In the genomic region with DNA sequence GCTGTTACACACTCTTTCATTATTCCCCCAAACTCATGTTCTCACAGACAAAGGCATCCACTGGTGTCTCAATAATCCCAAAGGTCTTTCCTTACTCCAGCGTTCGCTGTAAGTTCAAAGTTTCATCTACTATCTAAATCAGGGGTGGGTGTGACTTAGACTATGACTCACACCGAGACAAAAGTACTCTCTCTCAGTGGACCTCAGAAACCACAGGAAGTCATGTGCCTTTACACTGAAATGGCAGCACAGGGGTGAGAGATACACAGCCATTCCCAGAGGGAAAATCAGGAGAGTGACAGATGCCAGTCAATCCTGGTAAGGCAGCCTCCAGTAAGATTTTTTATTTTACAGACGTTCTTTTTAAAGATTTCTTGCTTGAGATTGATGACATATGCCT, we compare ENCODE assay signal across 34 mouse cellular contexts. TPM values are rescaled to one million over a fixed set of nuclear protein-coding genes. Genes with fewer than 3 reads are reported as not detected.
DNase-seq lines count a peak whose midpoint lies in the region; ATAC-seq and TF ChIP-seq lines count a peak whose summit lies in the region.
"Had no signal": no experiment of that assay in that cellular context is flagged by ENCODE, and none has a peak within 500 bp of the region (broad histone marks: within the 10 kb centered on the region; RNA-seq: fewer than 3 reads in every experiment).

No protein-coding gene starts in this region.

- no peak for TF ChIP-seq CTCF in C2C12 (IDR thresholded peaks at IDR 0.05; ENCODE audit: control insufficient read depth, insufficient read depth, insufficient read length)
- no peak for TF ChIP-seq CTCF in MEL (IDR thresholded peaks at IDR 0.05 in 2 of 3, conservative IDR thresholded peaks at IDR 0.05 in 1 of 3; ENCODE audit: control insufficient read depth in 1 of 3, insufficient read depth in 1 of 3, low read depth in 2 of 3, low read length in 3 of 3, poor library complexity in 1 of 3, severe bottlenecking in 1 of 3)
- no peak for TF ChIP-seq CTCF in intestine, postnatal 0 days (IDR thresholded peaks at IDR 0.05; ENCODE audit: low read depth)
- no peak for TF ChIP-seq CTCF in stomach, postnatal 0 days (IDR thresholded peaks at IDR 0.05; ENCODE audit: low read depth)
- TF ChIP-seq CTCF in gastrocnemius, adult 2 months (IDR thresholded peaks at IDR 0.05), result no peak

- no peaks in the 10 kb centered on the region for H3K79me3 ChIP-seq in C2C12 (ENCODE audit: low read depth)

- no peak overlapping the region for H3K9ac ChIP-seq in MEL (ENCODE audit: control insufficient read depth, low read depth, low read length, poor library complexity, severe bottlenecking)
- no peak overlapping the region for H3K9ac ChIP-seq in intestine, postnatal 0 days (ENCODE audit: low read depth, low read length)
- H3K9ac ChIP-seq in stomach, postnatal 0 days (ENCODE audit: low read length), result no peak overlapping the region
- H3K9ac ChIP-seq: embryonic facial prominence, embryonic 15.5 days; forebrain, embryonic 13.5 days; hindbrain, embryonic 12.5 days; kidney, embryonic 15.5 days; limb, embryonic 13.5 days; liver, embryonic 12.5 days; liver, postnatal 0 days; midbrain, embryonic 15.5 days; neural tube, embryonic 12.5 days had no signal

- H3K27me3 ChIP-seq in C2C12 (ENCODE audit: control insufficient read depth, insufficient read depth, insufficient read length) (peaks cover 5% of the 10 kb centered on the region), MEL (ENCODE audit: control insufficient read depth in 1 of 2, insufficient read depth in 2 of 2, low read length in 2 of 2) (no peaks in the 10 kb centered on the region; a peak in 2 of 4 replicates)
- H3K27me3 ChIP-seq in intestine, postnatal 0 days (replicated peaks; ENCODE audit: control insufficient read depth, insufficient read depth, low read length), result no peaks in the 10 kb centered on the region
- H3K27me3 ChIP-seq in stomach, postnatal 0 days (ENCODE audit: control insufficient read depth, insufficient read depth, low read length), result no peaks in the 10 kb centered on the region
- H3K27me3 ChIP-seq: Patski had no signal

- H3K4me1 ChIP-seq in MEL (ENCODE audit: control insufficient read depth in 1 of 2, insufficient read depth in 2 of 2, low read length in 2 of 2), result no peaks in the 10 kb centered on the region
- no peaks in the 10 kb centered on the region for H3K4me1 ChIP-seq in intestine, postnatal 0 days (replicated peaks; ENCODE audit: control insufficient read depth, insufficient read depth, low read length)
- H3K4me1 ChIP-seq in stomach, postnatal 0 days (replicated peaks; ENCODE audit: control insufficient read depth, insufficient read depth), result no peaks in the 10 kb centered on the region
- H3K4me1 ChIP-seq: embryonic facial prominence, embryonic 10.5 days; embryonic facial prominence, embryonic 15.5 days; forebrain, embryonic 13.5 days; hindbrain, embryonic 12.5 days; kidney, embryonic 15.5 days; limb, embryonic 13.5 days; liver, embryonic 12.5 days; midbrain, embryonic 15.5 days; neural tube, embryonic 12.5 days had no signal

- no peaks in the 10 kb centered on the region for H3K36me3 ChIP-seq in C2C12 (ENCODE audit: control insufficient read depth, insufficient read depth)
- no peaks in the 10 kb centered on the region for H3K36me3 ChIP-seq in MEL (ENCODE audit: control insufficient read depth in 1 of 2, insufficient read depth in 2 of 2, low read length in 2 of 2)
- H3K36me3 ChIP-seq in intestine, postnatal 0 days (ENCODE audit: control insufficient read depth, insufficient read depth), result 0 out of 2 replicates have a peak, but pooled peaks cover 4% of the 10 kb centered on the region
- H3K36me3 ChIP-seq in stomach, postnatal 0 days (ENCODE audit: control insufficient read depth, insufficient read depth, low read length), result no peaks in the 10 kb centered on the region
- H3K36me3 ChIP-seq: embryonic facial prominence, embryonic 10.5 days; embryonic facial prominence, embryonic 15.5 days; G1E; hindbrain, embryonic 12.5 days; kidney, embryonic 15.5 days; limb, embryonic 13.5 days; liver, embryonic 12.5 days; midbrain, embryonic 15.5 days; neural tube, embryonic 12.5 days had no signal

- H3K79me2 ChIP-seq in C2C12 (ENCODE audit: control insufficient read depth, insufficient read depth) (no peaks in the 10 kb centered on the region), MEL (ENCODE audit: control insufficient read depth, insufficient read depth, low read length, poor library complexity) (no peaks in the 10 kb centered on the region)

- intact Hi-C loops in gastrocnemius, adult 2 months (cut with DNase I), result no loop called here

- no peak for TF ChIP-seq EP300 in MEL (IDR thresholded peaks at IDR 0.05; ENCODE audit: low read depth in 1 of 2, low read length in 2 of 2)
- TF ChIP-seq EP300 in stomach, postnatal 0 days (optimal IDR thresholded peaks at IDR 0.05), result no peak

- no peak for TF ChIP-seq RAD21 in MEL (IDR thresholded peaks at IDR 0.05; ENCODE audit: low read depth, low read length)

- WGBS in intestine, postnatal 0 days, result 42% methylated on average over 4 of the region's 4 CpGs
- 62% methylated on average over 4 of the region's 4 CpGs for WGBS in stomach, postnatal 0 days

- no peak for TF ChIP-seq POLR2A in MEL (IDR thresholded peaks at IDR 0.05; ENCODE audit: control insufficient read depth in 1 of 2, insufficient read depth in 1 of 2, low read depth in 1 of 2, low read length in 2 of 2, poor library complexity in 1 of 2)

- no peaks in the 10 kb centered on the region for H3K9me3 ChIP-seq in MEL (replicated peaks; ENCODE audit: insufficient read depth, low read length)
- H3K9me3 ChIP-seq in intestine, postnatal 0 days (ENCODE audit: control insufficient read depth), result no peaks in the 10 kb centered on the region
- H3K9me3 ChIP-seq in stomach, postnatal 0 days (ENCODE audit: control insufficient read depth, low read length), result no peaks in the 10 kb centered on the region
- H3K9me3 ChIP-seq: embryonic facial prominence, embryonic 15.5 days; G1E; kidney, embryonic 15.5 days; liver, embryonic 12.5 days; midbrain, embryonic 15.5 days had no signal

- H3K4me3 ChIP-seq in C2C12 (ENCODE audit: insufficient read depth, poor library complexity, severe bottlenecking) (no peak overlapping the region), MEL (ENCODE audit: control insufficient read depth in 1 of 2, insufficient read depth in 1 of 2, low read depth in 2 of 2, low read length in 2 of 2) (no peak overlapping the region)
- no peak overlapping the region for H3K4me3 ChIP-seq in intestine, postnatal 0 days (ENCODE audit: low read depth, low read length)
- H3K4me3 ChIP-seq in stomach, postnatal 0 days (ENCODE audit: low read depth, low read length), result no peak overlapping the region
- no peak overlapping the region for H3K4me3 ChIP-seq in gastrocnemius, adult 2 months
- H3K4me3 ChIP-seq: embryonic facial prominence, embryonic 10.5 days; embryonic facial prominence, embryonic 15.5 days; forebrain, embryonic 13.5 days; hindbrain, embryonic 12.5 days; kidney, embryonic 15.5 days; layer of hippocampus, adult 2 months; limb, embryonic 13.5 days; liver, embryonic 12.5 days; midbrain, embryonic 15.5 days; neural tube, embryonic 12.5 days had no signal

- no peak overlapping the region for H3K4me2 ChIP-seq in intestine, postnatal 0 days (replicated peaks; ENCODE audit: low read depth)
- H3K4me2 ChIP-seq in stomach, postnatal 0 days (replicated peaks; ENCODE audit: low read depth), result no peak overlapping the region
- H3K4me2 ChIP-seq: embryonic facial prominence, embryonic 15.5 days; forebrain, embryonic 13.5 days; heart, embryonic 11.5 days; hindbrain, embryonic 12.5 days; kidney, embryonic 15.5 days; limb, embryonic 13.5 days; liver, embryonic 12.5 days; midbrain, embryonic 15.5 days; neural tube, embryonic 12.5 days had no signal

- H3ac ChIP-seq in C2C12 (ENCODE audit: control insufficient read depth, insufficient read length, low read depth), result no peak overlapping the region

- DNase-seq in MEL (ENCODE audit: low read depth, low spot score), result peak; percentile 22
- no peak for DNase-seq in stomach, postnatal 0 days (ENCODE audit: low spot score)
- no peak for DNase-seq in cerebellum, postnatal 36 days
- DNase-seq in cerebellum, postnatal 25 days, result no peak
- DNase-seq in gastrocnemius, adult 2 months, result no peak
- DNase-seq: adrenal gland, postnatal 10 days; cerebellum, adult 9-11 months; gastrocnemius, postnatal 25 days; heart, adult 18-20 months; heart, postnatal 36 days; kidney, adult 18-20 months; kidney, postnatal 25 days; liver, postnatal 0 days; lung, postnatal 10 days; right cerebral cortex, adult 18-20 months; thymus, postnatal 14 days had no signal

- ATAC-seq in intestine, postnatal 0 days, result peak; percentile 88
- peak; percentile 82 for ATAC-seq in stomach, postnatal 0 days (ENCODE audit: low FRiP score, low TSS enrichment)
- ATAC-seq: forebrain, embryonic 13.5 days; hindbrain, postnatal 0 days; liver, embryonic 12.5 days; liver, postnatal 0 days; midbrain, embryonic 15.5 days; Patski had no signal

- H3K27ac ChIP-seq in MEL (ENCODE audit: control insufficient read depth, low read depth, low read length), result no peak overlapping the region
- H3K27ac ChIP-seq in intestine, postnatal 0 days (ENCODE audit: low read depth, low read length), result peak overlapping the region; percentile 55
- no peak overlapping the region for H3K27ac ChIP-seq in stomach, postnatal 0 days (replicated peaks)
- no peak overlapping the region for H3K27ac ChIP-seq in gastrocnemius, adult 2 months
- H3K27ac ChIP-seq: embryonic facial prominence, embryonic 10.5 days; embryonic facial prominence, embryonic 15.5 days; forebrain, embryonic 13.5 days; hindbrain, embryonic 12.5 days; hindbrain, postnatal 0 days; kidney, embryonic 15.5 days; layer of hippocampus, adult 2 months; limb, embryonic 13.5 days; liver, embryonic 12.5 days; macrophage; midbrain, embryonic 15.5 days; neural tube, embryonic 12.5 days had no signal

TF ChIP-seq in C2C12, 6 proteins besides CTCF, POLR2A, EP300 and RAD21 (continues in another document):
- peak; percentile 82 for TF ChIP-seq USF1 (IDR thresholded peaks at IDR 0.05; ENCODE audit: low read depth)

RNA-seq across cellular contexts. Expression of gene Ifnlr1, which starts 6.8 kb away (rescaled TPM):
- polyA plus RNA-seq in C2C12 (2012; fragmentation: generic; extraction: Trizol) (not detected), MEL (2012; ENCODE audit: insufficient read depth in 1 of 2, insufficient read length in 2 of 2, low read depth in 1 of 2, low replicate concordance in 2 of 2, missing spikeins in 1 of 2) (under 1 TPM in 1 of 2 experiments, not detected in 1; 0.03 TPM)
- total RNA-seq in MEL (2012; rRNA removed), result not detected in 2 replicates
- polyA plus RNA-seq in intestine, postnatal 0 days (2015; fragmentation: Nextera tagmentation; extraction: Ambion mirVana), result 5.5 and 5.9 TPM in 2 replicates
- 1.9 and 2.1 TPM in 2 replicates for polyA plus RNA-seq in stomach, postnatal 0 days (2015; fragmentation: Nextera tagmentation; extraction: Ambion mirVana)
- total RNA-seq in gastrocnemius, adult 2 months (2021), result under 1 TPM; 0.17 to 0.31 TPM
- polyA plus RNA-seq: G1E had no signal

RNA-seq across cellular contexts. Expression of gene Il22ra1, which starts 35.1 kb away (rescaled TPM):
- polyA plus RNA-seq in C2C12 (2012; fragmentation: generic; extraction: Trizol) (0.04 TPM), MEL (2012; ENCODE audit: insufficient read depth in 1 of 2, insufficient read length in 2 of 2, low read depth in 1 of 2, low replicate concordance in 2 of 2, missing spikeins in 1 of 2) (under 1 TPM in 1 of 2 experiments, not detected in 1; 0.03 TPM)
- total RNA-seq in MEL (2012; rRNA removed), result not detected in 2 replicates
- polyA plus RNA-seq in intestine, postnatal 0 days (2015; fragmentation: Nextera tagmentation; extraction: Ambion mirVana), result 7.7 and 7.8 TPM in 2 replicates
- polyA plus RNA-seq in stomach, postnatal 0 days (2015; fragmentation: Nextera tagmentation; extraction: Ambion mirVana), result 0.56 and 0.63 TPM in 2 replicates
- not detected for total RNA-seq in gastrocnemius, adult 2 months (2021)
- polyA plus RNA-seq: forebrain, embryonic 13.5 days; G1E; heart, embryonic 11.5 days; heart, embryonic 16.5 days; hindbrain, embryonic 12.5 days; hindbrain, postnatal 0 days; limb, embryonic 13.5 days; macrophage; midbrain, embryonic 15.5 days; neural tube, embryonic 12.5 days; Patski had no signal
